Mouse (Mus musculus) cerebellum, adult 9-11 months (tissue): ENCODE data around the gene Lck.

ENCODE experiments used
- DNase-seq: peaks from one replicate; pipeline ENCODE4 v3.0.0; 2022

Lck gene

DNA sequence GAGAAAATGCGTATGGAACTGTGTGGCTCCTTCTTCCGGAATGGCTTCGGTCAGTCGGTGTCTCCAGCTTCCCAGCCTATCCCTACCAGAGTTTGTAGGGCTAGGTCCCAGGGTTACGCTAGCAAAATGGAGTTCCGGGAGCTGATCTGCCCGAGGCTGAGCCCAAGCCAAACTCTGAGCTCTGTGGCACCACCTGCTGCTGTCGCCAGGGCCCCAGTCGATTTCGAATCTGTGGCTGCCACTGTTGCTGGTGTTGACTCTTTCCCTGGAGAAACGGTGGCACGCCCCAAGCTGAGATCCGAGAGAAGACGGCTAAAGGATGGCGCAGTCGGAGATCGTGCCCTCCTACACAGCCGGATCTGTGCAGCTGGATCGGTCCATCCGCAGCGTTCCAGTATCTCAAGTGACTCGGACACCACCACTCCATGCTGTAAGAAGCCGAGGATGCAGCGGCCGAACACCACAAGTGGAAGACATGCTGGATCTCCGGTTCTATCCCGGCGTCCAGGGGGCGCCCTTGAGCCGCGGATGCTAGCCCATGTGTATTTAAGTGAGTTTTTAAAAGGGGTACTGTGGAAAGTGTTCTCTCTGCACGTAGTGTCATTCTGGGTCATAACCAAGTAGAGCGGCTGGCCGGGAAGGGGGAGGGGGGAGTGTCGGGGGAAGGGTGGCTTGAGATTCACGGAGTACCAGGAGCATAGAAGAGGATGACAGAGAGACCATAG lies 11.6 kb upstream of the Lck start:
- DNase-seq: peak; percentile 68

- no peak for DNase-seq
These were observed 10.9 kb upstream of the Lck start for GRCm38 (mm10) chr4:129584370-129584769.

- DNase-seq: no peak
These were observed 8.8 kb upstream of the Lck start for GRCm38 (mm10) chr4:129582251-129582650.

DNA sequence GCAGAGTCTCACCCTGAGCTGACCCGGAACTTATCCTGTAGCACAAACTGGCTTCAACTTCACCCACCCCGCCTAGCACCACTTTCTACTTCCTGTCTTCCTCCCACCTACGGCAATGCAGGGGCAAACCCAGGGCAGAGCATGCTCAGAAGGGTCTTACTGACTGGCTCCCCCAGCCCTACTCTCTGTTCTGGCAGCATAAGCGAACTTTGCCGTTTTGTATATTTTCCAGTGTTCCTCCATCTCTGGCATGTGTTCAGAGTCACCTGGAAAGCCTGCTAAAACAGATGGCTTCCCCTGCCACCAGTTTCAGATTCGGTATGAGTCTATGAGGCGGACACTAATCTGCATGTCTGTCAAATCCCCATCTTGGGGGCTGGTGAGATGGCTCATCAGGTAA lies 6.9 kb upstream of the Lck start:
- peak; percentile 72 for DNase-seq

GRCm38 (mm10) chr4:129578466-129578865 lies 5.0 kb upstream of the Lck start, which contains the start of gene Fam167b:
Fam167b (minus strand) TSS chr4:129578549.
- no peak for DNase-seq

- no peak for DNase-seq
These were observed 4.2 kb upstream of the Lck start for GRCm38 (mm10) chr4:129577688-129578087.

DNA sequence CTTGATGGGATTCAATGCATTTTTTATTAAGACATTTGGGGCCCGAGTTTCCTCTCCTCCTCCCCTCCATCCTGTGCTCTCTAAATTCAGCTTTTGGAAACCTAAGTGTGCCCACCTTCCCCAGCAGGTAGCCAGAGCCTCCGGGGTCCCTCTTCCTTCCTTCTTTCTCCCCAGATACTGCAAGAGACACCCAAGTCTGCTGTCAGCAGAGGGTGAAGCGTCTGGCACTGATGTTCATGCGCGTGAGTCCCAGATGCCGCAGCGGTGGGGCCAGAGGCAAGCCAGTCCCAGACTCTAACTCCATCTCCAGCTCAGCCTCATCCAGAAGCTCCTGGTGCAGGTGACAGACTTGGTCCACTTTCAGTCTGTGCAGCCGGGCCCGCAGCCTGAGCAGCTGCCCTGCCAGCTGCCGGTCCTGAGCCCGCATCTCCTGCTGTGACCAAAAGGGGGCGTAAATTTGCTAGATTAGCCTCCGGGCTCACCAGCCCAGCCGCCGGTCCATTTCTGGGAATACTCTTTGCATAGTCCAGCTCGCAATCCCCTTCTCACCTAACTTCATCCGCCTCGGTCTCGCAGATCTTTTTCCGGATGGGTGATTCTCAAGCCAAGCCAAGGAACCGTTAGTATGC lies 3.5 kb upstream of the Lck start:
- no peak for DNase-seq

DNA sequence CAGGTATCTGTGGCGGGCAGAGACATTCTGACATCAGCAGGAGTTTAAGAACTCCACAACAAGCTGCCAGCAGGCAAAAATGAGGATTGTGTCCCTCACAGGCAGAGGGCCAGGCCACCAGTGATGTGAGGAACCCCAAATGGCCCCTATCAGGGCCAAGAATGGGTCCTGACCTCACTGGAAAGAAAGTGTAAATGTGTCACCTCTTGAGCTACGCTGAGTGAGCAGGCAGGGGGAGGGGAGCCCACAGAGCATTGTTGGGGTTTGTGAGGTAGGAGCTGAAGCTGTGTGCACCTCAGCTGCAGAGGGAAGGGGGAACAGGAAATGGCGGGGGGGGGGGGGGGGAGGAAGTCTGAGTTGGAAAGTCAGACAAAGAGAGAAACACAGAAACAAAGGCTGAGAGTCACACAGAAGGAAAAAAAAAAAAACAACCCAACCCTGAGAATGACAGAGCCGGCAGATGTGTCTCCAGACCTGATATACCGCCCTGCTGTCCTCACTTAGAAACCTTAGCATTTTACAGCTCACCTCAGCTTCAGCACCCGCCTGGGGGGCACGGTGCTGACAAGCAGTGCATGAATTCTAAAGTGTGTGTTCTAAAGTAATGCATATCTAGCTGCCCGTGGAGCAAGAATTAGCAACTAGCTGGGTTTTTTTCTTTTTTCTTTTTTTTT lies 1.9 kb upstream of the Lck start:
- DNase-seq: no peak

DNA sequence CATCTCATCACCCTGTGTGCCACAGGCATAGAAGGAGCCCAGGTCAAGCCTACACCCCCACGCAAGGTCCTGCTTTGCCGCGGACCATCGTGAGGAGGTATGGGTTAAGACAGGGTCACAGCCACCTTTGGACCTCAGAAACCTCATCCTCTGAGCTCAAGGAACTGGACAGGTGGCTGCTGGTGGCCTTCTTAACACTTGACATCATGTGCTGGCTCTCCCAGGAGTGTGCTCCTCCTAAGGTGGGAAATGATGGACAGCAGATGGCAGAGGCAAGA lies 409 bp downstream of the Lck start:
- no peak for DNase-seq

GRCm38 (mm10) chr4:129572236-129573092 lies 977 bp downstream of the Lck start:
- no peak for DNase-seq

DNA sequence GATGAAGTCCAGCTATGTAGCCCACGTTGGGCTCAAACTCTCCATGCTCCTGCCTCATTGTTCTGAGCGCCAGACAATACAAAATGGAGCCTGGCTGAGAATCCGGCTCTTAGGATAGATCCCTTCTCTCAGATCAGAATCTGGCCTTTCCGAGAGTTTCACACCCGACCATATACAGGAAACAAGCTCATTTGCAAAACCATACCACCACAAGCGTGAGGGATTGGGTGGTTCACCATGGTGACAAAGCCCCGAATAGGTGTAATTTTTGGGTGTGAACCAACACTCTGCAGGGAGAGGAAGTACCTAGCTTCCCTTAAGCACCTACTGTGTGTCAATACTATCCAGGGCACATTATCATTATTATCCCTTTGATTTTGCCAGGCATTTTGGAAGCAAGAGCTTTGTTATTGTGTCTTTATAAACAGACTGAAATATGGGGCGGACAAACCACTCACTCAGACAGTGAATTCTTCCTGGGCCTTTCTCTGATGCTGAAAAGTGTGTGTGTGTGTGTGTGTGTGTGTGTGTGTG lies 1.8 kb downstream of the Lck start:
- DNase-seq: no peak

DNA sequence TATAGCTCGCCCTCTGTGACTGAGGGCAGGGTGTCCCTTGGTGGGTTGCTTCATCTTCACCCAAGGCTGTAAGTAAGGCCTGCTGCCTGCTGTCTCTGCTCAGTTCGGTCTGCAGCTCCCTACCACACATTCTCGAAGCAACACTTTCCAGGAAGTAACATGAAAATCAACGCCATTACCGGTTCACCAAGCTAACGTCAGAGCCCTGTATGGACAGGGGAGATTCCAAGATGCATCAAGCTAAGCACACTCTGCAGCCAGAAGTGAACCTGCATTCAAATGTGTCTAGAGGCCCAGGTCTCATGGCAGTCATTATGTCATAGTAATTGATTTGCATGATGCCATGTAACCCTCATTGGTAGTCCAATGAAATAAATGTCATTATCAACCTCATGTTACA lies 3.4 kb downstream of the Lck start:
- no peak for DNase-seq

- DNase-seq: no peak
These were observed 5.1 kb downstream of the Lck start for GRCm38 (mm10) chr4:129568366-129568765.

DNA sequence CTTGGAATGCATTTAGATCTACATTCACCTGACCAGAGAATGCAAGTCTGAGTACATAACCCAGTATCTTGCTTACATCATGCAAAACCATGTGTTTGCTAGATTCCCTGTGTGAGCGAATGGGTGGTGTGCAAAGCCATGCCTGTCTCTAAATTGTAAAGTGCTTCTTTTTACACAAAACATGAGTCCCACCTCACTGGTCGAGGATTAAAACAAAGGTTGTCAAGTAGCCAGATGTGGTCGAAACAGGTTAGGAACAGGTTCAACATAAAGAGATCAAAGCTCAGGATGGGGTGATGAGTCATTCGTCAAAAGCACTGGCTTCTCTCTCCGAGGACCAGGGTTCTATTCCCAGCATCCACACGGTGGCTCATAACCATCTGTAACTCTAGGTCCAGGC lies 8.3 kb downstream of the Lck start:
- no peak for DNase-seq

GRCm38 (mm10) chr4:129563718-129564117 lies 9.7 kb downstream of the Lck start:
- DNase-seq: no peak

DNA sequence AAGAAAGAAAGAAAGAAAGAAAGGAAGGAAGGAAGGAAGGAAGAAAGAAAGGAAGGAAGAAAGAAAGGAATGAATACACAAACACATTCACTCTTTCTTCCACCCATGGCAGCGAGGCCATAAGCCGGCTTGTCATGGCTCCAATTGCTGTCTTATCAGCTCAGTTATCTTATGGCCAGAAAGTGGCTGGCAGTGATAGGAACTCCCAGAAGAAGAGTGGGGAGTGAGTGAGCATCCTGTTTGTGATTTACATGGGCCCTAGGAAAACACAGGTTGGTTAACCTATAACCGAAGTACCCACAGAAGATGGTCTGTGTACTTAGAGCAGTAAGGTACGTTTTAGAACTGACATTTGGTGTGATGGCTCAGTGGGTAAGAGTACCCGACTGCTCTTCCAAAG lies 12.3 kb downstream of the Lck start:
- no peak for DNase-seq

DNA sequence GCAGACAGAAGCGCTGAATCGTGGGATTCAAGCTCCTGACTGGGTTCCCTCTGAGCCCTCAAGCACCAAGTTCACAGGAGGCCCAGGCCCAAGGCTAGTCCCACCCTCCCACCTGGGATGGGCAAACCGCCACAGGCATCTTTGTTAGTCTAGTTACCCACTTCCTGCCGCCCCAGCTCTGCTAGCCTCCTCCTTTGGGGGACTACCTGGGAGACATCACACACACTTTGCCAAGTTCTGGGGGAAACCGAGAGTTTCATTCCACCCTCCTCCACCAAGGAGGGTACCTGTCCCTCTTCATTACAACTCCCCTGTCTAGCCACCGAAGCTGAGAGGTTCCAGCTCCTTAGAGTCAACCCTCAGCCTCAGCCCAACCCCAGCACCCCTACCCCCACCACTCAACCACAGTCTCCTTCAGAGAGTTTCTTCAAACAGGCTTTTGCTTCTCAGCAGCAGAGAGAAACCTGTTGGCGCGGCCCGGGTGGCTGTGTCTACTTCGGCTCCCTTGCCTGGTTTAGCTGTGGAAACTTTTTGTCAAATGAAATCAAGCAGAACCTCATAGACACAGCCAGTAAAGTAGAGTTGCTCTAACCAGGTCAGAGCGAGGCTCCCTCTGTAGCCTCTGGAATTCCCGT lies 15.0 kb downstream of the Lck start:
- peak; percentile 22 for DNase-seq

DNA sequence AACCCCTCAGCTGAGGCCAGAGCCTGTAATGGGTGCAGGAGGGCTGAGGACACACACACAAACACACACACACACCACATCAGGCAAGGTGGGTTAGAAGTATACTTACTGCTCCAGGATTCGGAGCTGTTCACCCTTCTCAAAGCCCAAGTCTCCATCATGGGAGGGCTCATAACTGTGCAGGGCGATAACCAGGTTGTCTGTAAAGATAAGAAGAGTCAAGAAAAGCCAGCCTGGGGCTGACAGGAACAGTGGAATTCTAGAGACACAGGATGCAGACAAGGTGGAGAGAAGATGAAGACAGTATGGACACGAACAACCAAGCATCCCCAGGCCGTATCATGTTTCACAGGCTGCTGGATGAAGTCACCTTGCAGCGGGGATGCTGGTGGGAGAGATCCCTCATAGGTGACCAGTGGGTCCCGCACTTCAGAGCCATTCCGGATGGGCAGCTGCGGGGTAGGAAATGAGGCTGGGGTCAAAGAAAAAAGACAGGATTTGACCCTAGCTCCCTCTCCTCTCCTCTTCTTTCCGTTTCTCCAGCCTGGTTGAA lies 16.1 kb downstream of the Lck start:
- DNase-seq: no peak

- DNase-seq: peak; percentile 77
These were observed 16.8 kb downstream of the Lck start for GRCm38 (mm10) chr4:129556532-129557223.

- DNase-seq: peak; percentile 25
These were observed 17.4 kb downstream of the Lck start for GRCm38 (mm10) chr4:129555862-129556531.

- DNase-seq: peak; percentile 57
These were observed 18.0 kb downstream of the Lck start for GRCm38 (mm10) chr4:129555421-129555861.
